Mouse (Mus musculus) Muller cell, postnatal 12 days (primary cell): Measurements from ENCODE around the gene Hopx.
A peak's percentile ranks its signal among the peaks of the same experiment; 100 is the strongest.

Experiments
- DNase-seq: peaks from one replicate; pipeline ENCODE4 v3.0.0-alpha.2; 2015; ENCODE audit errors: inconsistent ontology term

Gene Hopx

GRCm38 (mm10) chr5:77071626-77072025, 43.3 kb downstream of the Hopx start:
- no peak for DNase-seq

GRCm38 (mm10) chr5:77070987-77071386, 43.9 kb downstream of the Hopx start:
- DNase-seq: no peak

GRCm38 (mm10) chr5:77067321-77067720, 47.6 kb downstream of the Hopx start:
- no peak for DNase-seq

- DNase-seq: peak; percentile 37
Observed at GRCm38 (mm10) chr5:77061372-77062038, 53.4 kb downstream of the Hopx start.

- DNase-seq: no peak
Observed at GRCm38 (mm10) chr5:77060363-77060762, 54.6 kb downstream of the Hopx start.

GRCm38 (mm10) chr5:77056881-77057440, 58.0 kb downstream of the Hopx start:
- DNase-seq: no peak

- DNase-seq: no peak
Observed at GRCm38 (mm10) chr5:77052616-77053015, 62.3 kb downstream of the Hopx start.

- DNase-seq: no peak
Observed at GRCm38 (mm10) chr5:77044362-77044761, 70.6 kb downstream of the Hopx start.

- no peak for DNase-seq
Observed at GRCm38 (mm10) chr5:77039391-77039790, 75.5 kb downstream of the Hopx start.

GRCm38 (mm10) chr5:77038451-77038850, 76.5 kb downstream of the Hopx start:
- no peak for DNase-seq
